Mouse (Mus musculus) frontal cortex, postnatal 36 days (tissue): ENCODE data around the gene Lta.

Experiments used
- DNase-seq, 2 experiments: peaks; one replicate each; pipeline ENCODE4 v3.0.0; 2022; ENCODE audit warnings: low spot score in 2 of 2

The Lta gene

DNA sequence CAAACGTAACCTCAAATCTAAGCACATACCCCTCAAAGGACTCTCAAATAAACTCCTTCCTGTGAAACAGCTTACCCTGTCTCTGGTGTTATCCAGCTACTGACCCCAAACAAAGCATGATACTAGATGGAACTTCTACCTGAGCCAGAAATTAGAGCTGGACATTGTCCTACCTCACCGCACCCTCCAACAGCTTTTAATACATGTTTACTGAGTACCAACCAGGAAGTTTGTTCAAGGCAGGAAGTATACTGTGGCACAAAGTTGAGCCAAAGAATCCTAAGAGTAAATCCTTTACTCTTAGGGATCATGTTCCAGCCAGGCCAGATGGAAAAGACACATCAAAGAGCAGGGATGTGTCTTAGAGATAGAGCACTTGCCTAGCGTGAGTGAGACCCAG is 5.4 kb upstream of the Lta start:
- no peak for DNase-seq

- DNase-seq, result no peak
Measured at GRCm38 (mm10) chr17:35209785-35210535, 4.8 kb upstream of the Lta start.

DNA sequence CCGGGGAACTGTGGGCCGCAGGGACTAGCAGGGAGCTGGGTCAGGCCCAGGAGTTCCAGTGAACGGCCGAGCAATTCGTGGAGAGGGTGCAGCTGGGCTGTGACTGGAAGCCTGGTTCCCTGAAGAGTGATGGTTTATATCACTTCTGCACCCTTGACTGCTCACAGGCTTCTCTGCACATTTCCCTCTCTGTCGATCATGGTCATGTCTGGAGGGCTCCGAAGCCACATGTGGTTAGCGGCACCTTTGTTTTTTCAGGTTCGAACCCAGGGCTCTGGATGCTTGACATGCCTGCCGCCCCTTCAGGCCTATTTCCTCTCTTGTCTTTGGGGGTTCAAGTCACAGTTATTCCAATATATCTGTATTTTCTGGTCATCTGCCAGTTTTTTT is 224 bp upstream of the Lta start:
- no peak for DNase-seq

GRCm38 (mm10) chr17:35202442-35202841 is 2.7 kb downstream of the Lta start:
- DNase-seq, result no peak

GRCm38 (mm10) chr17:35201787-35202186 is 3.4 kb downstream of the Lta start, which contains the start of gene Tnf:
Gene Tnf (minus strand): TSS chr17:35202007.
- DNase-seq, result no peak

DNA sequence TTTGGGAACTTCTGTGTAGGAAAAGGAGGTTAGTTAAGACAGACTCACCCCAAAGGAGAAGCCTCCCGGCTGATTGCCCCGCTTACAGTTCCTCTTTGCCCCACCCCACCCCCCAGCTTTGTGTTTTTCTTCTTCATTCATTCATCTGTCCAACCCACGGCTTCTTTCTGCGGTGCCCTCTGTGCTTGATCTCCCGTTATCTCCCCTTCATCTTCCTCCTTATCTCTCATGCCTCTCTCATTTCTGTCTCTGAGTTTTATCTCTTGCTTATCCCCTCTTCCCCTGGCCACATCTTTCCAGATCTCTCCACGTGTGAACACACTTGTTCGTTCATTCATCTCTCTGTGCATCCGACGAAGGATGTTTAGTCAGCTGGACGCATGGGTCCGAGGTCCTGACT is 4.0 kb downstream of the Lta start:
- no peak for DNase-seq

DNA sequence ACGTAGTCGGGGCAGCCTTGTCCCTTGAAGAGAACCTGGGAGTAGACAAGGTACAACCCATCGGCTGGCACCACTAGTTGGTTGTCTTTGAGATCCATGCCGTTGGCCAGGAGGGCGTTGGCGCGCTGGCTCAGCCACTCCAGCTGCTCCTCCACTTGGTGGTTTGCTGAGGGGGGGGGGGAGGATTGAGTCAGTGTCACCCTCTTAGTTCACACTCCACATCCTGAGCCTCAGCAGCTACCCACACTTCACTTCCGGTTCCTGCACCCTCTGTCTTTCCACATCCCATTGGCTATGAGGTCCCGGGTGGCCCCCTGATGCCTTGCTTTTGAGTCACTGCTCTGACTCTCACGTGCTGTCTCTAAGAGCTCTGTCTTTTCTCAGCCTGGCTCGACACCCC is 4.8 kb downstream of the Lta start:
- DNase-seq, result no peak

- DNase-seq, result no peak
Measured at GRCm38 (mm10) chr17:35198946-35199345, 6.2 kb downstream of the Lta start.

DNA sequence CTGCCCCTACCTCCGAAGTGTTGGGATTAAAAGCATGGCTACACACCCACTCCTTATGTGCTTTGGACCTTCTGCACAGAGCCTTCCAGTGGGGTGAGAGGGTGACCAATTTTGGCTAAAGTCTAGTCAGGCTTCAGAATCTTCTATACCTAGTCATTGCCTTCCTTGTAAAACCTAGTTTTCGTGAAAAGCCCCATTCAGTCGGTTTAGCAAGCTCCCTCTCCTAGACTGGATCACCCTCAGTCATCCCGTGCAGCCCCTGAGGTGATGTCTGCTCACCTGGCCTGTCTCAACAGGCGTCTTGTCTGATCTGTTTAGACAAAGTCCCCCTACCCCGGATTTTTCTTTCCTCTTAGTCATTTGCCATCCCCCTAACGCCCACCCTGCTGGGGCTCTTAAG is 7.1 kb downstream of the Lta start:
- DNase-seq, result no peak

- no peak for DNase-seq
Measured at GRCm38 (mm10) chr17:35197126-35197525, 8.0 kb downstream of the Lta start.

- no peak for DNase-seq
Measured at GRCm38 (mm10) chr17:35196321-35196641, 8.9 kb downstream of the Lta start.

DNA sequence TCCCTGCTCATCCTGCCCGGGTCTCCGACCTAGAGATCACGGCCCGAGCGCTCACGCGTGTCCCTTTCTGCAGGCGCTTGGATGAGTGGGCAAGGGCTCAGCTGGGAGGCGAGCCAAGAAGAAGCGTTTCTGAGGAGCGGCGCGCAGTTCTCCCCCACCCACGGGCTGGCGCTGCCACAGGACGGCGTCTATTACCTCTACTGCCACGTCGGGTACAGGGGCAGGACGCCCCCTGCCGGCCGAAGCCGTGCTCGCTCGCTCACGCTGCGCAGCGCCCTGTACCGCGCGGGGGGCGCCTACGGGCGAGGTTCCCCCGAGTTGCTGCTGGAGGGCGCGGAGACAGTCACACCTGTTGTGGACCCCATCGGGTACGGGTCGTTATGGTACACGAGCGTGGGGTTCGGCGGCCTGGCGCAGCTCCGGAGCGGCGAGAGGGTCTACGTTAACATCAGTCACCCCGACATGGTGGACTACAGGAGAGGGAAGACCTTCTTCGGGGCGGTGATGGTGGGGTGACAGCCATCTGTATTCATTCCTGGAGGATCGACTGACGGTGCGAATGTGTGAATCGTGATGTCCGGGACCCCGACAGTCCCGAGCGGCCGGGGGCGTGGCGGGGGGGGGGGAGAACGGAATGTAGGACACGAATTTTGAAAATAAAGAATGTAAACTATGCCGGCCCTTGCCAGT is 9.4 kb downstream of the Lta start:
- DNase-seq, result peak; percentile 78 to 80

DNA sequence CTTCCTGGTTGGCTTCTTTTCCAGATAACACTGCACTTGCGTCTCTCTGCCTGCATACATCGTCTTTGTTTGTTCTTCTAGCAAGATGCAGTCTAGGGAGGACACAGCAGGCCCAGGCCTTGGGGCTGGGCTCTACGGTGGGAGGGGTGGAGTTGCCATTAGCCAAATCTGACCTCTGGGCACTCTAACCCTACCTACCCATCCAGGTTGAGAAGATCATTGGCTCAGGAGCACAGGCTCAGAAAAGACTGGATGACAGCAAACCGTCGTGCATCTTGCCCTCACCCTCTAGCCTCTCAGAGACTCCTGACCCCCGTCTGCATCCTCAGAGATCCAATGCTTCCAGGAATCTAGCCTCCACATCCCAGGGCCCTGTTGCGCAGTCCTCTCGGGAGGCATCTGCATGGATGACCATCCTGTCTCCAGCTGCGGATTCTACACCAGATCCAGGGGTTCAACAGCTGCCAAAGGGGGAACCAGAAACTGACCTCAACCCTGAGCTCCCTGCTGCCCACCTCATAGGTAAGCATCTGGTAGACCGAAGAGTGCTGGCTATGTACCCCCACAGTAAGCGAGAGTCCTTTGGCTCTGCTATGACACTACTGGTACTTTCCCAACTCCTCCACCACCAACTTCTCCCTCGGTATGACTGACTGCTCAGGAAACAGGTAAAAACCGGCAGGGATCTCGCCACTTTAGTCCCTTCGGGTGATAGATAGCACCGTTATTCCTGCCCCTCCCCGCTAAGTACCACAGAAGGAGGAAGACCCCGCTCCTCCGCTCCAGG is 10.1 kb downstream of the Lta start:
- no peak for DNase-seq

GRCm38 (mm10) chr17:35193881-35194843 is 11.0 kb downstream of the Lta start, which contains the start of gene Ltb:
Gene Ltb (plus strand): TSS chr17:35194439.
- DNase-seq, result no peak

DNA sequence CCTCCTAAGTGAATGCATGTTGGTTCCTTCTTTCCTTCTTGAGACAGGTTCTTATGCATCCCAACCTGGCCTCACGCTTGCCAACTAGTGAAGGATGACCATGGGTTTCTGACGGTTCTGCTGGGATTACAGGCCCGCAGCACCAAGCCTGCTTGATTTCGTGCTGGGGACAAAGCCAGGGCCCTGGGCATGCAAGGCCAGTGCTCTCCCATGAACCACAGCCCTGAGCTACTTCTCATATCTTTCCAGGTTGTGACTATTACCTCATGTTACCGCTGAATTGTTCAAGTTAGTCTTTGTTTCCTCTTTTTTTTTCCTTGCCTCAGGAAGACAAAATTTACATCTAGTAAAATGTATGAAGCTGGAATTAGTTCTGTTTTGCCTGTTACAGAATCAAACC is 12.2 kb downstream of the Lta start:
- no peak for DNase-seq

GRCm38 (mm10) chr17:35191723-35192122 is 13.4 kb downstream of the Lta start:
- no peak for DNase-seq

- no peak for DNase-seq
Measured at GRCm38 (mm10) chr17:35190096-35190495, 15.1 kb downstream of the Lta start.

DNA sequence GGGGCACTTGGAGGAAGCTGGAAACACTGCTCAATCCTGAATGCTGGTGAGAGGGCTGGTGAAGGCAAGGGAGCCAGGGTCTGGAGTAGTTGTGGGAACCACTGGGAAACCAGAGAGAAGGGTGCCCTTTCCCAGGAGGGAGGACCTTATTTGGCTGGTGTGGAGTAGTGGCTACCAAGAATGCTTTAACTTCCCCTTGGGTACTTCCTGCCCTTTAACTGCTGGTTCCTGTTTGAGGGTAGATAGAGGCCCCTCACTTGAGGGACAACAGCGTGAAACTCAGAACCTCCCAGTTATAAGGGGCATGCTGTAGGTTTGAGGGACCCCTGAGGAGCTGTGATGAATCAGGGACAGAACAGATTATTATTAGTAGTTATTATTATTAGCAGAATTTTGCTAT is 16.0 kb downstream of the Lta start:
- DNase-seq, result no peak

DNA sequence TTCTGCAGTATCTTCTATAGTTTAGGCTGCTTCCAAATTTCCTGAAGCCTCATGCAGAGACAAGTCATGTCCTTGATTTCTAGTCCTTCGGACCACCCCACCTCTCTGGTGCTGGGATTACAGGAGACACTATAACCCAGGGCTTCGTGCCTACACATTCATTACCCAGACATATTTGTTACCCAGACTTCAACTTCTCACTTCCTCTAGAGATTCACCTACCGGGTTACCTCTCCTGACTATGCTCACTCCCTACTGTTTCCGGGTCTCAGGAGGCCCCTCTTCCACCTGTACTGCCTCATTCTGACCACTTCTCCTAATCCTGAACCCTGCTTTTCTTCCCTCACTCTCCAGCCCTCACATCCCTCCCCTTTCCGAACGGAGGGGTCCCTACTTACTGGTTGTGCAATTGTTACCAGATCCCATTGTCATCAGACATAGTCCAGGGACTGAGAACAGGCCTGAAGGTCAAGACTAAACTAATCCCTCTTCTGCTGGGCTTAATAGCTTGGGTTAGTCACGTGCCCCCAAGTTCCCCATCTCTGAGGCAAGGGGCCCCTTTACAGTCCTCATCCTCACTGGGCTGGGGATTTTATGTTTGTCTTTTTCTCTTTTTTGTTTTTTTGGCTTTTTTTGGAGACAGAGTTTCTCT is 17.1 kb downstream of the Lta start, which contains the start of gene Lst1:
Lst1 (minus strand) TSS at position 481 of the 652 bp plus-strand sequence.
- DNase-seq, result no peak

GRCm38 (mm10) chr17:35187345-35187744 is 17.8 kb downstream of the Lta start:
- DNase-seq, result no peak

- DNase-seq, result no peak
Measured at GRCm38 (mm10) chr17:35186681-35187080, 18.5 kb downstream of the Lta start.
